Mouse (Mus musculus): Measurements from ENCODE around the gene Immp2l.

- TF ChIP-seq POLR2A (IDR thresholded peaks at IDR 0.05; ENCODE audit: insufficient read depth, low read depth, low read length) (no peak), CTCF (IDR thresholded peaks at IDR 0.05) (no peak)
Observed at GRCm38 (mm10) chr12:41716946-41717345, 693.1 kb downstream of the Immp2l start.

Data from heart, adult 2 months (tissue).